Mouse (Mus musculus) olfactory bulb, adult 2 months (tissue): ENCODE results near the gene Selplg. TPM values are rescaled to one million over a fixed set of nuclear protein-coding genes. Genes with fewer than 3 reads are reported as not detected.
A peak's percentile ranks its signal among the peaks of the same experiment; 100 is the strongest.
"Not testable (repeated sequence)": the region's sequence is repeated elsewhere in the genome, so short reads cannot be mapped to it uniquely, and the experiment has no call there.

Source experiments
- H3K27ac ChIP-seq: fragments of 200-500 bp; 2 replicates; pipeline ENCODE4 v1.5.1; 2012; ENCODE audit warnings: low read depth, low read length; ENCODE audit not compliant: insufficient read depth
- H3K4me1 ChIP-seq: fragments of 200-500 bp; 2 replicates; pipeline ENCODE4 v1.6.1; 2012; ENCODE audit warnings: low read length; ENCODE audit not compliant: control insufficient read depth, insufficient read depth
- H3K4me3 ChIP-seq: fragments of 200-500 bp; 2 replicates; pipeline ENCODE4 v1.5.1; 2012; ENCODE audit warnings: mild to moderate bottlenecking, low read depth, low read length, moderate library complexity; ENCODE audit not compliant: insufficient read depth
- CTCF ChIP-seq: fragments of 200-500 bp; IDR thresholded peaks from 2 replicates; pipeline ENCODE4 v1.5.1; 2012; ENCODE audit warnings: low read depth, mild to moderate bottlenecking, low read length, moderate library complexity; ENCODE audit not compliant: insufficient read depth
- POLR2A ChIP-seq: fragments of 200-500 bp; IDR thresholded peaks from 2 replicates; pipeline ENCODE4 v1.6.1; 2012; ENCODE audit warnings: mild to moderate bottlenecking, low read depth, low read length, moderate library complexity; ENCODE audit not compliant: insufficient read depth
- WGBS: fragments of 180-500 bp; shearing (Covaris S2); methylation state at CpG from one replicate; pipeline ENCODE4 v1.1.7; 2018; 5-methylcytosine and 5-hydroxymethylcytosine counted together
- polyA plus RNA-seq: library from polyadenylated mRNA; stranded (reverse); fragments of >200 nt; gene quantifications from 2 replicates; pipeline ENCODE4 v1.2.4, GENCODE M21; 2012; ENCODE audit warnings: low replicate concordance; ENCODE audit not compliant: missing spikeins, insufficient read depth, insufficient read length

The Selplg gene
- polyA plus RNA-seq, 1 experiment: not detected

- Histone ChIP-seq H3K4me3 (no peak overlapping the region), H3K4me1 (peaks cover 21% of the 10 kb centered on the region), H3K27ac (no peak overlapping the region)
- TF ChIP-seq CTCF (no peak), POLR2A (no peak)
- WGBS: 78% methylated on average over 7 of the region's 7 CpGs
Measured at GRCm38 (mm10) chr5:113781875-113782274, 50.6 kb downstream of the Selplg start.

- H3K4me3 ChIP-seq: no peak overlapping the region
- peaks cover 21% of the 10 kb centered on the region for H3K4me1 ChIP-seq
- TF ChIP-seq CTCF (no peak), POLR2A (no peak)
- H3K27ac ChIP-seq: peak overlapping the region; percentile 12; the same call in 1 of the 2 replicates
- 64% methylated on average over 7 of the region's 7 CpGs for WGBS
Measured at GRCm38 (mm10) chr5:113781254-113781653, 51.2 kb downstream of the Selplg start.

GRCm38 (mm10) chr5:113780763-113781162 lies 51.7 kb downstream of the Selplg start:
- TF ChIP-seq CTCF (no peak), POLR2A (no peak)
- H3K4me1 ChIP-seq: peaks cover 21% of the 10 kb centered on the region
- 46% methylated on average over 5 of the region's 5 CpGs for WGBS
- no peak overlapping the region for H3K4me3 ChIP-seq
- peak overlapping the region; percentile 12; the same call in 1 of the 2 replicates for H3K27ac ChIP-seq

GRCm38 (mm10) chr5:113780082-113780752 lies 52.2 kb downstream of the Selplg start:
- H3K27ac ChIP-seq: no peak overlapping the region
- no peak overlapping the region for H3K4me3 ChIP-seq
- TF ChIP-seq CTCF (no peak), POLR2A (no peak)
- over 99% methylated on average over 3 of the region's 3 CpGs for WGBS
- H3K4me1 ChIP-seq: peaks cover 21% of the 10 kb centered on the region

GRCm38 (mm10) chr5:113779569-113779968 lies 52.9 kb downstream of the Selplg start:
- peaks cover 21% of the 10 kb centered on the region for H3K4me1 ChIP-seq
- 84% methylated on average over 5 of the region's 5 CpGs for WGBS
- H3K4me3 ChIP-seq: no peak overlapping the region
- TF ChIP-seq CTCF (no peak), POLR2A (no peak)
- H3K27ac ChIP-seq: no peak overlapping the region

- not testable (repeated sequence) for H3K4me3 ChIP-seq, H3K27ac ChIP-seq, H3K4me1 ChIP-seq
- 83% methylated on average over 8 of the region's 8 CpGs for WGBS
Measured at GRCm38 (mm10) chr5:113777728-113778127, 54.7 kb downstream of the Selplg start.

GRCm38 (mm10) chr5:113776896-113777226 lies 55.6 kb downstream of the Selplg start:
- H3K27ac ChIP-seq: no peak overlapping the region
- TF ChIP-seq CTCF (no peak), POLR2A (no peak)
- 84% methylated on average over 8 of the region's 8 CpGs for WGBS
- no peak overlapping the region for H3K4me3 ChIP-seq
- H3K4me1 ChIP-seq: peaks cover 4% of the 10 kb centered on the region

- 92% methylated on average over 15 of the region's 15 CpGs for WGBS
- Histone ChIP-seq H3K27ac (no peak overlapping the region), H3K4me1 (peaks cover 4% of the 10 kb centered on the region), H3K4me3 (no peak overlapping the region)
- TF ChIP-seq CTCF (no peak), POLR2A (no peak)
Measured at GRCm38 (mm10) chr5:113776128-113776895, 56.1 kb downstream of the Selplg start.

- Histone ChIP-seq H3K4me1 (peaks cover 1% of the 10 kb centered on the region; the same call in 1 of the 2 replicates), H3K27ac (no peak overlapping the region), H3K4me3 (no peak overlapping the region)
- no peak for TF ChIP-seq CTCF
- 94% methylated on average over 10 of the region's 10 CpGs for WGBS
Measured at GRCm38 (mm10) chr5:113775585-113775984, 56.9 kb downstream of the Selplg start.

- Histone ChIP-seq H3K27ac (no peak overlapping the region), H3K4me1 (peaks cover 14% of the 10 kb centered on the region), H3K4me3 (peak overlapping the region; percentile 92)
- TF ChIP-seq POLR2A (no peak), CTCF (peak; percentile 92)
- WGBS: 0% methylated on average over 7 of the region's 7 CpGs
Measured at GRCm38 (mm10) chr5:113773664-113774063, 58.8 kb downstream of the Selplg start.
